Mouse (Mus musculus): ENCODE measurements around the gene Pigyl.

GRCm38 (mm10) chr9:22116086-22116485 lies 40.6 kb upstream of the Pigyl start:
- TF ChIP-seq EP300 (IDR thresholded peaks at IDR 0.05; ENCODE audit: low read depth) (no peak), CTCF (IDR thresholded peaks at IDR 0.05; ENCODE audit: low read depth) (no peak)

All from liver, postnatal 0 days (tissue).